15 mouse cellular contexts compared by ENCODE assay signal in the genomic region with DNA sequence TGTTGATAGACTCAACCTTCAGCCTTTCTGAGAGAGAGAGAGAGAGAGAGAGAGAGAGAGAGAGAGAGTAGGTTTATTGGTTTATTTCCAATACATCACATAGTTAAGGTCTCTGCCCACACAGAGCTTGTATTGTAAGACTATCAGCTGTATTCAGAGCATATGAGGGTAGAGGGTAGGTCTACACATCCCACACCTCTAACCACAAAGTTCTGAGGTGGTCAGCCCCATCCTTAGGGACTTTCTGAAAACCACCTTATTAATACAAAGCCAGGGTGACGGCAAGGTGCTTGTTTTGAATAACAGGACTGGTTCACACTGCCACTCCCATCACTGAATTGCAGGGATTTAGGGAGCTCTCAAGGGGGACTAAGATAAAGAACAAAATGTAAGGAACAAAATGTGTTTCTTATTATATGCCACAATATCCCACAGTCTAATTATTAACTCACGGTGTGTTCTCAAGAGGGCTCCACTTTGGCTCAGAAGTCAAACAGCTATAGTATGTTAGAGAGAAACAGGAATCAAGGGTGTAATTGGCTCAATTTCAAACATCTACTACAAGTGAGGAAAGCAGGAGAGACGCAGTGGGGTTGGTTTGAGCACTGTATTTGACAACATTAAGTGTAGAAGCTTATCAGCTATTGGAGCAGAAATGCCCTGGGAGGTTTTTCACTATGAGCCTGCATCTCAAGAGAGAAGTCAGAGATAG.
"Had no signal": no experiment of that assay in that cellular context is flagged by ENCODE, and none has a peak within 500 bp of the region (broad histone marks: within the 10 kb centered on the region; RNA-seq: fewer than 3 reads in every experiment).

No protein-coding gene starts in this region.

- H3K4me1 ChIP-seq: limb, embryonic 10.5 days; liver, embryonic 12.5 days; liver, embryonic 15.5 days; midbrain, embryonic 13.5 days had no signal

- H3K27ac ChIP-seq: layer of hippocampus, adult 2 months; limb, embryonic 10.5 days; limb, embryonic 13.5 days; liver, embryonic 12.5 days; liver, embryonic 15.5 days; midbrain, embryonic 13.5 days had no signal

- H3K4me2 ChIP-seq: limb, embryonic 13.5 days; liver, embryonic 12.5 days; liver, embryonic 15.5 days; midbrain, embryonic 13.5 days had no signal

- H3K9ac ChIP-seq: limb, embryonic 13.5 days; liver, embryonic 12.5 days; liver, embryonic 15.5 days; midbrain, embryonic 13.5 days had no signal

- H3K36me3 ChIP-seq: limb, embryonic 10.5 days; limb, embryonic 13.5 days; liver, embryonic 12.5 days; liver, embryonic 15.5 days; midbrain, embryonic 13.5 days had no signal

- DNase-seq: kidney, adult 18-20 months; kidney, adult 9 months; kidney, postnatal 25 days; layer of hippocampus, adult 9-11 months; liver; thymus, adult 18-20 months; thymus, postnatal 36 days had no signal

- H3K27me3 ChIP-seq: limb, embryonic 13.5 days; liver, embryonic 12.5 days; liver, embryonic 15.5 days; midbrain, embryonic 13.5 days had no signal

- H3K4me3 ChIP-seq: layer of hippocampus, adult 2 months; limb, embryonic 10.5 days; limb, embryonic 13.5 days; liver, embryonic 12.5 days; liver, embryonic 15.5 days; midbrain, embryonic 13.5 days had no signal

- ATAC-seq: inflammation-experienced regulatory T-cells, adult 6 months; intestine, embryonic 16.5 days; liver, embryonic 12.5 days; midbrain, embryonic 13.5 days had no signal

- H3K9me3 ChIP-seq: limb, embryonic 10.5 days; limb, embryonic 13.5 days; liver, embryonic 12.5 days; liver, embryonic 15.5 days; midbrain, embryonic 13.5 days had no signal
